Mouse (Mus musculus) monocyte, adult 59 days (primary cell): ENCODE measurements around the gene Iglon5. TPM values are rescaled to one million over a fixed set of nuclear protein-coding genes. Genes with fewer than 3 reads are reported as not detected.

Experiments
- total RNA-seq, 2 experiments: library from RNA; stranded (reverse); gene quantifications; one replicate each; pipeline ENCODE4 v1.2.4; 2023

Gene Iglon5
- total RNA-seq = not detected

DNA sequence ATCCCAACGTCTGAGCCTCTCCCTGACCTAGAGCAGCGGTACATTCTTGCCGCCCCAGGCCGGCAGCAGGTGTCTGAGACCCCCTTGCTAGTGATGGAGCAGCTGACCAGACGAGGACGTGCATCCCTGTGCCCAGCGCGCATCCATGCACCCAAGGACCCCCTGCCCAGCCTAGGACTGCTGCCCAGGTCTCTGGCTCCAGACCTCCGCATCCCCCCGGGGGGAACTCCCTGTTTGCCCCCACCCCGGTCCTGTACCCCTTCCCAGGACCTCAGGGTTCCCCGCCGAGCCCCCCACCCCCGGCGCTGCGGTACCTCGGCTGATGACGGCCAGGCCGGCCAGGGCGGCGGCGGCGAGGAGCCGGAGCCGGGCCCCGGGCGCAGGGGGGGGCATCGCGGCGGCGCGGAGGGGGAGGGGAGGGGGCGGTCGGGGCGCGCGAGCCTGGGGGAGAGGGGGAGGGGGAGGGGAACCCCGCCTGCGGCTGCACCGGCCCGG is at the start of gene Iglon5:
Gene Iglon5, minus strand, starts transcription at position 445 of the 495 bp plus-strand sequence.

DNA sequence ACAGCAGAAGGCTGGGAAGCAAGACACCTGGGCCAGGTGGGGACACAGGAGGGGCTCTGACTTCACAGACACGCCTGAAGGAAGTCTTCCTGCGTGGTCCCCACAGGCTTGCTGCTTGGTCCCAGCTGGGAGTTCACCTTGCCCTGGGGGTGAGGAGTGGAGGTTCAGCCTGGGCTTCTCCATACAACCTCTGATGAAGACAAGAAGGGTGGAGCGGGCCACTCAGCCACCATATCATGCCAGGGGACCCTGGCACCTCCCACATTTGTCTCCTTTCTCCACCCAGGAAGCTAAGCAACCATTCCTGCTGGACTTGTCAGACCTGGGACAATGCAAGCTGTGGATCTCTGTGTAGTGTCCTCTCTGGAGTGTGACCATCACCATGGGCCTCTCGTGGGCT is 27.0 kb downstream of the Iglon5 start, which contains the start of gene Vsig10l:
Gene Vsig10l, plus strand, starts transcription at position 301 of the 400 bp plus-strand sequence.

DNA sequence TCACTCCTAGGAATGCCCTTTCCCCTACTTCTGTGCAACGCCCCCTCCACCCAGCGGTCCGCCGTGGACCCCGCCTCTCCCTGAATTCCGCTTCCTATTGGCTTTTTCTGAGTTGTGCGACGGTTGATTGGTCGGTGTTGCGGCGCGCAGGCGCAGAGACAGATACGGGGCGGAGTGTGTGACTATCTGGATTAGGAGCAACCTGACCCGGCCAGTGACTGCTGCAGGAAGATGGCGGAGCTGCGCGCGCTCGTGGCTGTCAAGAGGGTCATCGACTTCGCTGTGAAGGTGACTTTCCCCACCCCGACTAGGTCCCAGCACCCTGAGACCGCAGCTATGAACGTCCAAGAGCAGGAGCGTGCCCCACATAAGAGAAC is 46.0 kb downstream of the Iglon5 start, which contains the start of the genes Etfb and Gm45233:
Gene Etfb, plus strand, starts transcription at position 167 of the 377 bp plus-strand sequence.
Gene Gm45233, plus strand, starts transcription at position 212 of the 377 bp plus-strand sequence.

DNA sequence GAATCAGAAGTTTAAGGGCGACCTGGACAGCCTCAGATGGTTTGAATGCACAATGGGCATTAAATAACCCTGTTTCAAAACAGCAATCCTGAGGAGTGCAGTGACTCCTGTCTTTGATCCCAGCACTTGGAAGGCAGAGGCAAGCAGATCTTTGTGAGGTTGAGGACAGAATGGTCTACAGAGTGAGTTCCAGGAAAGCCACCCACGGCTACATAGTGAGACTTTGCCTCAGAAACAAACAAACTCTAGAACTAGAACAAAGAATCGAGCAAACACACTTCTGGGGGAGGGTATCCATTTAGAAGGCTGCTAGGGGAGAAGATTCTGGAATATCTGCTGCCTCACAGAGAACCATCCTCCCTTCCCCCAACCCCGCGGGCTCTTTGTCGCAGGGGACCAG is 49.4 kb downstream of the Iglon5 start, which contains the start of gene Cldnd2:
Gene Cldnd2, plus strand, starts transcription at position 301 of the 400 bp plus-strand sequence.

DNA sequence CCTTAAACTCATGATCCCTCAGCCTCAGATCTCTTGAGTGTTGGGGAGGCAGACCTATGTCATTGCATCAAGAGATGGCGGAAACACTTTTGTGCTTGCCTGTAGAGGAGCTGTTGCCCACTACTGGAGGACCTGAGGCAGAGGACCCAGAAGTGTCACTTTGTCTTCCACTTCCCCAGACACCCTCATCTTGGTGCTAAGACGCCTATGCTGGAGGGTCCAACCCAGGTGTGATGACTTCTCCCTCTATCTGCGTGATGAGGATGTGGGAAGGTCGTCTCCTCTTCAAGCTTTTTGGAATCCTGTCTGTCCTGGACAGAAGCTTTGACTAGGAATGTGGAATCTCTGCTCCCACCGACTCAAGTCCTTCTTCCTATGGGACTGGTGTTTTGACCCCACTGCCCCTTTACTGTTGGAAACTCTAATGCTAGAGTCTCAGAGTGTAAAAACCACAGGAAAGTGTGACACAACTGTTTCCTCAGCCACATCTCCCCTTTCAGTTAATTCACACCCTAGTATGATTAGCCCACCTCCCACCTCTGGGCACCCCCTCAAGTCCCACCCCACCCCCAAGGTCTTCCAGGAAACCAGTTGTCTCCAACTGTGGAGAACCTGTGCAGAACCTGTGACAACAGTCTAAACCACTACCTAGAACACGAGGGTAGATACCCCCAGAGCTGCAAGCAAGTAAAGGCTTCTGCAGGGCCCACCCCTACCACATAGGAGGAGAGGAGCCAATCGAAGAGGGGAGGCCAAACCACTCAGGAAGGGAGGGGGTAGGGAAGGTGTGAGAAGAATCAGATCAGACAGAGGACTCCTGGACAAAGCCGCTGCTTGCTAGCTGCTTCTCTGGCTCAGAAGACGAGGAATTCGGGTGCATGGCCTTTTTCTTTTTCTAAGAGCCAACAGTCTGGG is 53.3 kb downstream of the Iglon5 start, which contains the start of gene Nkg7:
Gene Nkg7, plus strand, starts transcription at position 733 of the 915 bp plus-strand sequence.

DNA sequence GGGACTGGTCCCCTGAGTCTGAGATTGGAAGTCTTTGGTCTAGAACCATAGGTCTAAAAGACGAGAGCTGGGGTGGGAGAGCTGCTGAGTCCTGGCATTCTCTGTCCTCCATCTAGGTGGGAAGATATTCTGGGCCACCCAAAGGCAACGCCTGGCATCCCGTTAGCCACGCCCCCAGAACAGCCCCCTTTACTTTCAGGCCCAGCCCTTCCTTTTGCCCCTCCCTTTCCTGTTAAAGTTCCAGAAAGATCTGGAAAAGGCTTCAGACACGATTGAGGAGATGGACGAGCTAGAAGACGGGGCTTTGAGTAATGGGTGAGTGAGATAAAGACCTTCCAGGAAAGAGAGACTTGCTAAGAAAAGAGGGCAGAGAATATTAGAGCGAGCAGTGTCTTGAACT is 62.5 kb downstream of the Iglon5 start, which contains the start of gene Lim2:
Gene Lim2, plus strand, starts transcription at position 265 of the 400 bp plus-strand sequence.

Other genes starting within 250 kb of the Iglon5 start
- 10 to 100 TPM; 19.0 to 21.5 TPM for gene Zfp715, start 176.8 kb downstream of the Iglon5 start, total RNA-seq
- under 1 TPM in 1 of 2 experiments, not detected in 1; 0.55 TPM for gene Siglecf, start 138.7 kb downstream of the Iglon5 start, total RNA-seq
- gene Siglecg, start 81.9 kb downstream of the Iglon5 start, total RNA-seq = 1 to 10 TPM; 8.9 to 9.6 TPM
- gene Lim2, start 62.4 kb downstream of the Iglon5 start, total RNA-seq = not detected
- gene Nkg7, start 53.0 kb downstream of the Iglon5 start, total RNA-seq = under 1 TPM in 1 of 2 experiments, not detected in 1; 0.81 TPM
- gene Cldnd2, start 49.3 kb downstream of the Iglon5 start, total RNA-seq = not detected
- 10 to 100 TPM; 70.6 to 73.5 TPM for gene Etfb, start 46.0 kb downstream of the Iglon5 start, total RNA-seq
- not detected for gene Gm45233, start 45.9 kb downstream of the Iglon5 start, total RNA-seq
- 1 to 10 TPM; 4.6 to 6.6 TPM for gene Vsig10l, start 26.9 kb downstream of the Iglon5 start, total RNA-seq
- gene 4931406B18Rik, start 15.9 kb upstream of the Iglon5 start, total RNA-seq = not detected
- 10 to 100 TPM; 61.6 to 75.0 TPM for gene Cd33, start 54.4 kb upstream of the Iglon5 start, total RNA-seq
- 10 to 100 TPM; 10.2 to 11.0 TPM for gene Zfp658, start 72.2 kb upstream of the Iglon5 start, total RNA-seq
- gene Zfp719, start 89.5 kb upstream of the Iglon5 start, total RNA-seq = 10 to 100 TPM; 10.5 to 10.7 TPM
- gene Zfp819, start 117.1 kb upstream of the Iglon5 start, total RNA-seq = 1 to 10 TPM in 1 of 2 experiments, not detected in 1; 1.2 TPM
- gene Ceacam18, start 144.6 kb upstream of the Iglon5 start, total RNA-seq = not detected
- gene Siglece, start 170.1 kb upstream of the Iglon5 start, total RNA-seq = 100 to 1,000 TPM; 128 to 137 TPM
- gene Ctu1, start 181.9 kb upstream of the Iglon5 start, total RNA-seq = 1 to 10 TPM; 6.9 to 7.3 TPM
- gene Klk14, start 200.3 kb upstream of the Iglon5 start, total RNA-seq = not detected
- not detected for gene Klk13, start 222.5 kb upstream of the Iglon5 start, total RNA-seq